Mouse (Mus musculus): ENCODE data around the gene Psat1. TPM values are rescaled to one million over a fixed set of nuclear protein-coding genes. Genes with fewer than 3 reads are reported as not detected.

Gene Psat1
- total and polyA plus RNA-seq, 3 experiments, result 340 to 549 (median 423) TPM

GRCm38 (mm10) chr19:15865431-15865830 is 81.7 kb downstream of the Psat1 start:
- dilution Hi-C loops (cut with MboI; ENCODE audit: extremely low pct_ligation_motif_present, extremely low pct_unique_long_range_greater_than_20kb, low sequenced_read_pairs), result no loop called here
- Histone ChIP-seq H3K4me2 (ENCODE audit: insufficient read depth, low read depth, poor library complexity, severe bottlenecking) (no peak overlapping the region), H3K79me2 (replicated peaks; ENCODE audit: control insufficient read depth, extremely low read depth, insufficient read depth, poor library complexity, severe bottlenecking) (no peaks in the 10 kb centered on the region), H3K9ac (ENCODE audit: insufficient read depth, low read depth) (no peak overlapping the region), H3K27ac (ENCODE audit: insufficient read depth, low read depth) (no peak overlapping the region), H3K9me3 (replicated peaks; ENCODE audit: low read length) (no peaks in the 10 kb centered on the region), H3K27me3 (replicated peaks) (no peaks in the 10 kb centered on the region), H3K4me1 (ENCODE audit: control insufficient read depth in 1 of 2, insufficient read depth in 2 of 2) (no peaks in the 10 kb centered on the region), H3K4me3 (replicated peaks in 1 of 3; ENCODE audit: low read depth in 2 of 3, low read length in 2 of 3, poor library complexity in 1 of 3) (no peak overlapping the region), H3K36me3 (replicated peaks in 1 of 2; ENCODE audit: control insufficient read depth in 1 of 2, insufficient read depth in 1 of 2, low read length in 1 of 2) (no peaks in the 10 kb centered on the region)
- no peak for DNase-seq (ENCODE audit: extremely low read depth)
- TF ChIP-seq CTCF (conservative IDR thresholded peaks at IDR 0.05 in 1 of 2, IDR thresholded peaks at IDR 0.05 in 1 of 2; ENCODE audit: low read depth in 2 of 2, low read length in 2 of 2), result no peak
- no peak for TF ChIP-seq MYC (IDR thresholded peaks at IDR 0.05; ENCODE audit: low read depth, low read length)
- TF ChIP-seq MEF2A (IDR thresholded peaks at IDR 0.05; ENCODE audit: borderline replicate concordance, low read depth, low read length), result no peak
- no peak for TF ChIP-seq KAT2A (IDR thresholded peaks at IDR 0.05; ENCODE audit: insufficient replicate concordance, low read length)
- no peak for TF ChIP-seq EP300 (IDR thresholded peaks at IDR 0.05; ENCODE audit: low read length)
- TF ChIP-seq MAFK (IDR thresholded peaks at IDR 0.05; ENCODE audit: insufficient replicate concordance, low read length), result no peak
- TF ChIP-seq RAD21 (IDR thresholded peaks at IDR 0.05; ENCODE audit: low read depth, low read length), result no peak
- no peak for TF ChIP-seq ETS1 (conservative IDR thresholded peaks at IDR 0.05; ENCODE audit: low read depth, low read length)
- TF ChIP-seq SIN3A (IDR thresholded peaks at IDR 0.05; ENCODE audit: low read length), result no peak
- TF ChIP-seq HCFC1 (IDR thresholded peaks at IDR 0.05; ENCODE audit: low read depth, low read length), result no peak
- no peak for TF ChIP-seq BHLHE40 (IDR thresholded peaks at IDR 0.05; ENCODE audit: low read depth, low read length)
- TF ChIP-seq MAZ (IDR thresholded peaks at IDR 0.05; ENCODE audit: low read depth, low read length), result no peak
- in situ Hi-C loops (cut with MboI; ENCODE audit: low pct_ligation_motif_present, low pct_unique_long_range_greater_than_20kb, low sequenced_read_pairs), result loop anchor here (25.0 kb wide), 1 partner anchor 228 kb away; no protein-coding TSS in a partner anchor

DNA sequence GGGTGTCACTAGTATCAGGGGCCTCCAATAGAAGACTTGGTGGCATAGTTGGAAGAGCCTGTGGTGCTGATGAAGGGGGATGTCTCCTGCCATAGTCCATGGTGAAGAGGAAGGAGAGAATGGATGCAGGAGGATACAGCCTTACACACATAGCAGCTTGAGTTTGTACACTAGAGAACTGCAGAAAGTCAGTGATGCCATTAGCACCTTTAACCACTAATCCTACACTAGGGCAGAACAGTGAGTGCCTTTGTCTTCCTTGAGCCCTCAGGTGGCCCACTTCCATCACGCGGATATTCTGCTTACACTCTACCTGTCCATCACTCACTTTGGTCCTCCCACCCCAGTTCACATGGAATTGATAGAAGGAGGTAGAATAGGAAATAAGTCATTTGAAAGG is 83.0 kb downstream of the Psat1 start:
- no peak overlapping the region for H3K4me3 ChIP-seq (replicated peaks in 1 of 3; ENCODE audit: low read depth in 2 of 3, low read length in 2 of 3, poor library complexity in 1 of 3)
- no peaks in the 10 kb centered on the region for H3K4me1 ChIP-seq (ENCODE audit: control insufficient read depth in 1 of 2, insufficient read depth in 2 of 2)
- no peak for TF ChIP-seq SMC3 (IDR thresholded peaks at IDR 0.05; ENCODE audit: low read depth, low read length)
- no peak for TF ChIP-seq TCF12 (IDR thresholded peaks at IDR 0.05; ENCODE audit: low read depth, low read length)
- no peak for TF ChIP-seq RCOR1 (conservative IDR thresholded peaks at IDR 0.05; ENCODE audit: low read depth, low read length)
- no peak for TF ChIP-seq EP300 (IDR thresholded peaks at IDR 0.05; ENCODE audit: low read length)
- no peak for TF ChIP-seq PAX5 (IDR thresholded peaks at IDR 0.05; ENCODE audit: low read length)
- no peak for TF ChIP-seq GABPA (IDR thresholded peaks at IDR 0.05; ENCODE audit: insufficient replicate concordance, low read depth, low read length)
- no peaks in the 10 kb centered on the region for H3K27me3 ChIP-seq (replicated peaks)
- no peak overlapping the region for H3K4me2 ChIP-seq (ENCODE audit: insufficient read depth, low read depth, poor library complexity, severe bottlenecking)
- no peak overlapping the region for H3K9ac ChIP-seq (ENCODE audit: insufficient read depth, low read depth)
- H3K79me2 ChIP-seq (replicated peaks; ENCODE audit: control insufficient read depth, extremely low read depth, insufficient read depth, poor library complexity, severe bottlenecking), result no peaks in the 10 kb centered on the region
- H3K9me3 ChIP-seq (replicated peaks; ENCODE audit: low read length), result no peaks in the 10 kb centered on the region
- H3K36me3 ChIP-seq (replicated peaks in 1 of 2; ENCODE audit: control insufficient read depth in 1 of 2, insufficient read depth in 1 of 2, low read length in 1 of 2), result no peaks in the 10 kb centered on the region
- no peak overlapping the region for H3K27ac ChIP-seq (ENCODE audit: insufficient read depth, low read depth)
- dilution Hi-C loops (cut with MboI; ENCODE audit: extremely low pct_ligation_motif_present, extremely low pct_unique_long_range_greater_than_20kb, low sequenced_read_pairs), result no loop called here
- in situ Hi-C loops (cut with MboI; ENCODE audit: low pct_ligation_motif_present, low pct_unique_long_range_greater_than_20kb, low sequenced_read_pairs), result loop anchor here (25.0 kb wide), 1 partner anchor 227 kb away; no protein-coding TSS in a partner anchor
- no peak for DNase-seq (ENCODE audit: extremely low read depth)
